Mouse (Mus musculus): ENCODE results near the gene Klhl30. TPM values are rescaled to one million over a fixed set of nuclear protein-coding genes. Genes with fewer than 3 reads are reported as not detected.

Klhl30 gene
- polyA plus RNA-seq, 1 experiment: 31.3 TPM

DNA sequence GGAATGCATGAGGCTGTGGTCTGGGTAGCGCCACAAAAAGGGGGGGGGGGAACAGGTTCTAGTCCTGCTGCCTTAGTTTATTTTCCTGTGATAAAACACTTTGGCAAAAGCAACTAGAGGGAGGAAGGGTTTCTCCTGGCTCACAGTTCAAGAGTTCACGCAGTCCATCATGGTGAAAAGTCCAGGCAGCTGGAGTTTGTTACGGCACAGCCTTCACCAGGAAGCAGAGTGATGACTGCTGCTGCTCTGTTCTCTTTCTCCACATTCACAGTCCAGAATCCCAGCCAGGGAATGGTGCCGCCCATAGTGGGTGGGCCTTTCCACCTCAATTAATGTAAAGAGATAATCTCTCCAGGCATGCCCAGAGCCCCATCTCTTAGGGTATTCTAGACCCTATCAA lies 38.5 kb upstream of the Klhl30 start:
- Histone ChIP-seq H3K36me3 (ENCODE audit: control insufficient read depth, insufficient read depth) (peaks cover 3% of the 10 kb centered on the region), H3K4me3 (ENCODE audit: insufficient read depth, poor library complexity, severe bottlenecking) (no peak overlapping the region), H3K79me3 (ENCODE audit: low read depth) (no peaks in the 10 kb centered on the region), H3ac (ENCODE audit: control insufficient read depth, insufficient read length, low read depth) (no peak overlapping the region), H3K27me3 (ENCODE audit: control insufficient read depth, insufficient read depth, insufficient read length) (no peaks in the 10 kb centered on the region), H3K79me2 (ENCODE audit: control insufficient read depth, insufficient read depth) (no peaks in the 10 kb centered on the region)
- no peak for TF ChIP-seq FOSL1 (IDR thresholded peaks at IDR 0.05; ENCODE audit: insufficient read depth, low read length, poor library complexity, severe bottlenecking)
- no peak for TF ChIP-seq MYOD1 (IDR thresholded peaks at IDR 0.05; ENCODE audit: control insufficient read depth, insufficient read length, low read depth)
- no peak for TF ChIP-seq CTCF (IDR thresholded peaks at IDR 0.05; ENCODE audit: control insufficient read depth, insufficient read depth, insufficient read length)
- no peak for TF ChIP-seq MYOG (IDR thresholded peaks at IDR 0.05; ENCODE audit: control insufficient read depth, extremely low read depth, insufficient read length)
- no peak for TF ChIP-seq USF1 (IDR thresholded peaks at IDR 0.05; ENCODE audit: low read depth)
- TF ChIP-seq MAX (IDR thresholded peaks at IDR 0.05): no peak
- no peak for TF ChIP-seq CEBPB (IDR thresholded peaks at IDR 0.05; ENCODE audit: low read depth)

DNA sequence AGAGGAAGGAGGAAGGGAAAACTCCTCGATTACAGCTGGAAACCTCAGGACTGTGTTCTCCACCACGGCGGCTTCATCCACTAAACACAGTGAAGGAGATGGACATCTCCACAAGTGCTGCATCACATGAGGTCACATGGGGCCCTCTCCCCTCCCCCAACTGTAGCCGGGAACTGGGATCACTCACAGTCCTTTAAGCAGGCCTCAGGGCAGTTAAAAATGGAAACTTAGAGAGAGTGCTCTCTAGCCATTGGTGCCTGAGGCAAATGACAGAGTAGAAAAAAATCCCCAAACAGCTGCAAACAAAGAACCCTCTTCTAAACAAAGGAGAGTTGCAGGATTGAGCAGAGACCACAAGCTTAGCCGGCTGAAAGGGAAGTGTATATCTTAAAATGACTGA lies 37.6 kb upstream of the Klhl30 start:
- Histone ChIP-seq H3K36me3 (ENCODE audit: control insufficient read depth, insufficient read depth) (peaks cover 3% of the 10 kb centered on the region), H3K79me2 (ENCODE audit: control insufficient read depth, insufficient read depth) (no peaks in the 10 kb centered on the region), H3K4me3 (ENCODE audit: insufficient read depth, poor library complexity, severe bottlenecking) (no peak overlapping the region), H3ac (ENCODE audit: control insufficient read depth, insufficient read length, low read depth) (no peak overlapping the region), H3K79me3 (ENCODE audit: low read depth) (no peaks in the 10 kb centered on the region), H3K27me3 (ENCODE audit: control insufficient read depth, insufficient read depth, insufficient read length) (no peaks in the 10 kb centered on the region)
- TF ChIP-seq FOSL1 (IDR thresholded peaks at IDR 0.05; ENCODE audit: insufficient read depth, low read length, poor library complexity, severe bottlenecking) (no peak), CEBPB (IDR thresholded peaks at IDR 0.05; ENCODE audit: low read depth) (no peak), USF1 (IDR thresholded peaks at IDR 0.05; ENCODE audit: low read depth) (no peak), CTCF (IDR thresholded peaks at IDR 0.05; ENCODE audit: control insufficient read depth, insufficient read depth, insufficient read length) (no peak), MAX (IDR thresholded peaks at IDR 0.05) (no peak), MYOG (IDR thresholded peaks at IDR 0.05; ENCODE audit: control insufficient read depth, extremely low read depth, insufficient read length) (no peak), MYOD1 (IDR thresholded peaks at IDR 0.05; ENCODE audit: control insufficient read depth, insufficient read length, low read depth) (no peak)

DNA sequence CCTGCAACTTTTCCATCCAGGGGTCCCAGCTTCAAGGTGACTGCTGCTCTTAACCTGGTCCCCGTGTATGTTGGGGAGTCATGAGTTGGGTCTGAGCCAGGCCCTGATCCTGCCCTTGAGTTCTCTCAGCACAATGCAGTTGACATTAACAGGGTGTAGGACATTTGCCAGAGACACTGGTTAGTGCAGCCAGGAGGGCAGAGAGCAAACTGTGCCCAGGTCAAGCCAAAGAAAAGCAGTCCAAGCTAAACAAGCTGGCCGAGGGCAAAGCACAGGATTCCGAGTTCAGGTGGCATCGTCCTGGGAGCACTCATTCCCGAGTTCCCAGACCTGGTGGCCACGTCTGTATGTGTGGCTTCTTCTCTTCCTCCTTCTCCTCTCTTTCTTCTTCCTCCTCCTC lies 33.2 kb upstream of the Klhl30 start:
- Histone ChIP-seq H3K79me2 (ENCODE audit: control insufficient read depth, insufficient read depth) (no peaks in the 10 kb centered on the region), H3K27me3 (ENCODE audit: control insufficient read depth, insufficient read depth, insufficient read length) (no peaks in the 10 kb centered on the region), H3K4me3 (ENCODE audit: insufficient read depth, poor library complexity, severe bottlenecking) (no peak overlapping the region), H3K79me3 (ENCODE audit: low read depth) (no peaks in the 10 kb centered on the region), H3K36me3 (ENCODE audit: control insufficient read depth, insufficient read depth) (no peaks in the 10 kb centered on the region), H3ac (ENCODE audit: control insufficient read depth, insufficient read length, low read depth) (no peak overlapping the region)
- TF ChIP-seq USF1 (IDR thresholded peaks at IDR 0.05; ENCODE audit: low read depth) (no peak), CTCF (IDR thresholded peaks at IDR 0.05; ENCODE audit: control insufficient read depth, insufficient read depth, insufficient read length) (no peak), MYOG (IDR thresholded peaks at IDR 0.05; ENCODE audit: control insufficient read depth, extremely low read depth, insufficient read length) (no peak), CEBPB (IDR thresholded peaks at IDR 0.05; ENCODE audit: low read depth) (no peak), FOSL1 (IDR thresholded peaks at IDR 0.05; ENCODE audit: insufficient read depth, low read length, poor library complexity, severe bottlenecking) (no peak), MYOD1 (IDR thresholded peaks at IDR 0.05; ENCODE audit: control insufficient read depth, insufficient read length, low read depth) (no peak), MAX (IDR thresholded peaks at IDR 0.05) (no peak)

DNA sequence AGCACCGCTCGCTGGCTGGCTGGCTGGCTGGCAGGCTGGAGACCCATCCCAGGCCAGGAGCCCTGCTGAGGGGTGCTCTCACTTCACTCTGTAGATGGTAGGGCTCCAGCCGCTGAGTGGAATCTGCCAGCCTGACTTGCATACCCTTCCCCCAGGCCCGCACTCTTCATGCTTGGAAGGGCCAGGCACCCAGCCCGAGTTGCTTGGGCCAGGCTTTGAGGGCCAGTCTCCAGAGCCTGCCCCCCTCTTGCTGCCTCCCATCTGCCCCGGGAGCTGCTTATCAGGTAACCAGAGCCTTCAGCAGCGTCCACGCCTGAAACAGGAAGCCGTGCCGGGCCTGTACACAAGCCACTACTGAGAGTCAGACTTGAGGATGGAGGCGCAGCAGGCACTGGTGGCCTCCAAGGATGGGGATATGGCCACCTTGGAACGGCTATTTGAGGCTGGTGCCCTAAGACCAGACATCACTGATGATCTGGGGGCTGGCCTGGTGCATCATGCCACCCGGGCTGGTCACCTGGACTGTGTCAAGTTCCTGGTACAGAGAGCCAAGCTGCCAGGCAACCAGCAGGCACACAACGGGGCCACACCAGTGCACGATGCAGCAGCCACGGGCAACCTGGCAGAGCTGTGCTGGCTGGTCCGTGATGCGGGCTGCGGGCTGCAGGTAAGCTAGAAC lies 28.9 kb upstream of the Klhl30 start, which contains the start of gene Espnl:
Gene Espnl, plus strand, starts transcription at position 316 of the 679 bp plus-strand sequence.
- no peaks in the 10 kb centered on the region for H3K27me3 ChIP-seq (ENCODE audit: control insufficient read depth, insufficient read depth, insufficient read length)
- no peaks in the 10 kb centered on the region for H3K79me3 ChIP-seq (ENCODE audit: low read depth)
- H3K36me3 ChIP-seq (ENCODE audit: control insufficient read depth, insufficient read depth): no peaks in the 10 kb centered on the region
- H3K4me3 ChIP-seq (ENCODE audit: insufficient read depth, poor library complexity, severe bottlenecking): no peak within 1 kb of the TSS
- no peak within 1 kb of the TSS for H3ac ChIP-seq (ENCODE audit: control insufficient read depth, insufficient read length, low read depth)
- no peak for TF ChIP-seq USF1 (IDR thresholded peaks at IDR 0.05; ENCODE audit: low read depth)
- TF ChIP-seq CTCF (IDR thresholded peaks at IDR 0.05; ENCODE audit: control insufficient read depth, insufficient read depth, insufficient read length): no peak
- TF ChIP-seq MAX (IDR thresholded peaks at IDR 0.05): no peak
- H3K79me2 ChIP-seq (ENCODE audit: control insufficient read depth, insufficient read depth): no peaks in the 10 kb centered on the region

DNA sequence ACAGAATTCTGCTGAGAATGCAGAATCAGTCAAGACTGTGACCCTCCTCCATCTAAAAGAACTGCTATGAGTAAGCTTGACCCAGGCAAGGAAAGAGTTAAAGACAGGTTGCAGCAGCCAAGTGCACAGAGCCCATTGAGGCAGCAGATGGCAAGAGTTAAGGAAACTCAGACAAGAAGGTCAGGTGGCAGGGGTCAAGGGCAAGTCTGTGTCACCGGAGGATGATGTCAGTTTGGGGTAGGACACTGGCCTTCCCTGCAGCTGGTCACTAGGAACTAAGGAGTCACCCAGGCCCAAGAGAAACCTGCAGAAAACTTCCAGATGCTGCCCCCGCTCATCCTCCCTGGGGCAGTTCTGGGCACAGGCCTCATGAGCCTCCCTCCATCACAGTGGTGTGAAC lies 26.2 kb upstream of the Klhl30 start:
- Histone ChIP-seq H3K36me3 (ENCODE audit: control insufficient read depth, insufficient read depth) (no peaks in the 10 kb centered on the region), H3K27me3 (ENCODE audit: control insufficient read depth, insufficient read depth, insufficient read length) (no peaks in the 10 kb centered on the region), H3K79me3 (ENCODE audit: low read depth) (no peaks in the 10 kb centered on the region), H3K79me2 (ENCODE audit: control insufficient read depth, insufficient read depth) (no peaks in the 10 kb centered on the region), H3K4me3 (ENCODE audit: insufficient read depth, poor library complexity, severe bottlenecking) (no peak overlapping the region), H3ac (ENCODE audit: control insufficient read depth, insufficient read length, low read depth) (no peak overlapping the region)
- TF ChIP-seq USF1 (IDR thresholded peaks at IDR 0.05; ENCODE audit: low read depth) (no peak), CTCF (IDR thresholded peaks at IDR 0.05; ENCODE audit: control insufficient read depth, insufficient read depth, insufficient read length) (no peak), MAX (IDR thresholded peaks at IDR 0.05) (no peak)

DNA sequence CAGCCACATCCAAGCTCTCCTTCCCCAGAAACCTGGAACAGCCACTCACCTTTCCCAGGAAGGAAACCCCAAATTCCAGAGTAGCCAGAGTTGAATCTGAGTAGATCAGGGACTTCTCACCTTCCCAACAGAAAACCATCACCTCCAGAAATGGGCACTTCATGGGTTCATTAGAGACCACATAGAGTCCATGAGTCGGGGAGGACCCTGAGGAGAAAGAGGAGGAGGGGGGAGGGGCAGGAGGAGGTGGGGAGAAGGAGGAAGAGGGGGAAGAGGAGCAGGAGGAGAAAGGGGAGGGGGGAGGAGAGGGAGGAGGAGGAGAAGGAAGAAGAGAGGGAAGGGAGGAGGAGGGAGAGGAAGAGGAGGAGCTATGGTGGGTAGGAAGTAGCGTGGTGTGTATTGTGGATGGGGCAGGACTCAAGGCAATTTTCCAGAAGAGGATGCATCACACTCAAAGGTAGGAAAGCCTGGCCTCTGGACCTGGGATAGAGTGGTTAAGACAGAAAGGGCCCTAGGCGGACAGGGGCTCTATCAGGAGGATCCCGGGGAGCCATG lies 25.3 kb upstream of the Klhl30 start:
- no peak overlapping the region for H3ac ChIP-seq (ENCODE audit: control insufficient read depth, insufficient read length, low read depth)
- H3K79me3 ChIP-seq (ENCODE audit: low read depth): no peaks in the 10 kb centered on the region
- H3K27me3 ChIP-seq (ENCODE audit: control insufficient read depth, insufficient read depth, insufficient read length): no peaks in the 10 kb centered on the region
- no peaks in the 10 kb centered on the region for H3K79me2 ChIP-seq (ENCODE audit: control insufficient read depth, insufficient read depth)
- no peak for TF ChIP-seq USF1 (IDR thresholded peaks at IDR 0.05; ENCODE audit: low read depth)
- TF ChIP-seq MAX (IDR thresholded peaks at IDR 0.05): no peak
- no peak for TF ChIP-seq MYOD1 (IDR thresholded peaks at IDR 0.05; ENCODE audit: control insufficient read depth, insufficient read length, low read depth)
- no peak for TF ChIP-seq MYOG (IDR thresholded peaks at IDR 0.05; ENCODE audit: control insufficient read depth, extremely low read depth, insufficient read length)
- TF ChIP-seq CEBPB (IDR thresholded peaks at IDR 0.05; ENCODE audit: low read depth): no peak
- no peak for TF ChIP-seq CTCF (IDR thresholded peaks at IDR 0.05; ENCODE audit: control insufficient read depth, insufficient read depth, insufficient read length)
- TF ChIP-seq FOSL1 (IDR thresholded peaks at IDR 0.05; ENCODE audit: insufficient read depth, low read length, poor library complexity, severe bottlenecking): no peak
- H3K36me3 ChIP-seq (ENCODE audit: control insufficient read depth, insufficient read depth): no peaks in the 10 kb centered on the region
- no peak overlapping the region for H3K4me3 ChIP-seq (ENCODE audit: insufficient read depth, poor library complexity, severe bottlenecking)

All from C2C12 (cell line).